Mouse (Mus musculus): ENCODE measurements around the gene Ddx31.

Gene Ddx31

GRCm38 (mm10) chr2:28840222-28840951 is at the start of gene Ddx31, which contains the start of gene Gtf3c4:
Ddx31 (plus strand) TSS chr2:28840406.
Gtf3c4 (minus strand) TSS chr2:28840360.
- CTCF ChIA-PET = no interaction called here

DNA sequence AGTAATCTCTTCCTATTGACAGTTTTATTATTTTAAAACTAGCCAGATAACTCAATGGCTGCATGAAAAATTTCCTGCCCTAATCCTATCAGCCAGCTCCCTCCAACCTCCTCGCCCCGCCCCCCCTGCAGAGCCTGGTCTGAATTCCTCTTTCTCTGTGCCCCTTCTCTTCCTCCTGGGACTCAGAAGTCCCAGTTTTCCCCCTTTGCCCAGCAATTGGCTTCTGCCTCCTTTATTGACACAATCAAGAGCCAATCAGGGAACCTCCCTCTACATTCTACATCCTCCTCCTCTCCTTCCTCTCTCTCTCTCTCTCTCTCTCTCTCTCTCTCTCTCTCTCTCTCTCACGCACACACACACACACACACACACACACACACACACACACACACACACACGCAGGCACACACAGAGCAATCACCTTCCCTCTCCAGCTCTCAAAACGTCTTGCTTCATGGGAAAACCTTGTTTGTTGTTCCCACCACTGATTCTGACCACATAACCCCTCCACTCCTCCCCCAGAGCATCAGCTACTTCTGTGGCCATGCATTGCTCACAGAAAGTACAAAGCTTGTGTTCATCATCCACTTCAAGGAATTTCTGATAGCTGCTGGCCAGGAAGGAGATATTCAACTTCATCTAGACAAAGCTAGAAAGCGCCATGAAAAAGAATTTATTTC is 47.1 kb upstream of the Ddx31 start:
- CTCF ChIA-PET = interaction anchor here (0.8 kb wide), 1 partner anchor 281 kb away, joined by 10 read pairs; no protein-coding TSS in a partner anchor

GRCm38 (mm10) chr2:28794623-28795022 is 45.6 kb upstream of the Ddx31 start:
- CTCF ChIA-PET = no interaction called here

- CTCF ChIA-PET = no interaction called here
Observed at GRCm38 (mm10) chr2:28796298-28796697, 43.9 kb upstream of the Ddx31 start.

- CTCF ChIA-PET = no interaction called here
Observed at GRCm38 (mm10) chr2:28797490-28798106, 42.6 kb upstream of the Ddx31 start.

GRCm38 (mm10) chr2:28798390-28798789 is 41.8 kb upstream of the Ddx31 start:
- CTCF ChIA-PET = no interaction called here

DNA sequence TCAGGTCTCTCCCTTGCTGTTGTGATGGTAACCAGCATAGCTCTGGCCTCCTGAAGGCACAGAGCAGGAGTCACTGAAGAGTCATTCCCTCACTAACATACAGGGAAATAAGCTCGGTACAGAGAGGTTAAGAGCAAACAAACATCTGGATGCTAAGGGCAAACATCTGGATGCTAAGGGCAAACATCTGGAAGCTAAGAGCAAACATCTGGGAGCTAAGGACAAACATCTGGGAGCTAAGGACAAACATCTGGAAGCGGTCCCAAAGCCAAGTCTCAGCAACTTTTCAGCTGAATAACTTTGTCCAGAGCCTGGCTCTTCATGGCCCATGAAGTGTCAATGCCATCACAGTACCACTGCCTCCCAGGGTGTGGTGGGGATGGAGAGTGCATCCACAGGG is 40.6 kb upstream of the Ddx31 start:
- CTCF ChIA-PET = no interaction called here

DNA sequence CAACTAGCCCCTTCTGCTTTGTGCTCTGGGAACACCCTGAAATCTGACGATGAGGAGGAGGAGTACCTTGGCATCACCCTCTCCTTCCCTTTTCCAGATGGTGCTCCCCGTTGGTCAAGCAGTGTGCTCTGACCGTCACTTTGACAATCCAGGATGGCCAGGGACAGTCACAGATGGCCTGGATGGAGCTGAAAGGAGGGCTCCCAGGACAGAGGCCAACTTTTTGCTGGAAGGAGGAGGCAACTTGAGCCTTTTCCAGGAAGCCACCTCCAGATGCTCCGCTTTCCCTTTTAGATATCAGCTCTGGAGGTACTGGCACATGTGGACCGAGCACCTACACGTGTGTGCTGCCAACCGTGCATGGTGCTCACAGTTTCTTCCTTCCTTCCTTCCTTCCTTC is 36.8 kb upstream of the Ddx31 start:
- CTCF ChIA-PET = no interaction called here

GRCm38 (mm10) chr2:28808841-28809240 is 31.4 kb upstream of the Ddx31 start:
- CTCF ChIA-PET = no interaction called here

DNA sequence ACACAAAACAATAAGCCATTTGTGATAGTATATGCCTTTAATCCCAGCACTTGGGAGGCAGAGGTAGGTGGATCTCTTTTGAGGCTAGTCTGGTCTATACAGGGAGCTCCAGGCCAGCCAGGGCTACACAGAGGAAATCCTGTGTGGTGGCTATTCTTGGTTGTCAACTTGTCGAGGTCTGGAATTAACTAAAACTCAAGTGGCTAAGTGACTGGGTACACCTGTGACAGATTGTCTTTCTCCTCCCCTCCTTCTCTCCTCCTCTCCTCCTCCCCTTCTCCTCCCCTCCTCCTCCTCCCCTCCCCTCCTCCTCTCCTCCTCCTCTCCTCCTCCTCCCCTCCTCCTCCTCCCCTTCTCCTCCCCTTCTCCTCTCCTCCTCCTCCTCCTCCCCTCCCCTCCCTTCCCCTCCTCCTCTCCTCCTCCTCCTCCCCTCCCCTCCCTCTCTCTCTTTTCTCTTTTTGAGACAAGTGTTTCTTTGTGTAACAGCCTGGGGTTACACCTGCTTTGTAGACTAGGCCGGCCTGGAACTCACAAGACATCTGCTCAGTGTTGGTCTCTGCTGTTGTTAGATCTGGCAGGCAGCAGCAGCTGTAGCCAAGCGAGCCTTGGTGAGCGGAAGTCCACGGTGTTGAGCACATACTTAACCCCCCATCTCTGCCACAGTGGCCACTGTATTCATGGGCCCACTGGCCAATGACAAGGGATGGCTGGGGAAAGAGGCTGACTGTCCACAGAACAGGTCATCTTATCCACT is 29.8 kb upstream of the Ddx31 start:
- CTCF ChIA-PET = interaction anchor here (0.6 kb wide), 1 partner anchor 438 kb away, joined by 5 read pairs; no protein-coding TSS in a partner anchor

GRCm38 (mm10) chr2:28818866-28819265 is 21.3 kb upstream of the Ddx31 start:
- CTCF ChIA-PET = interaction anchor here (0.7 kb wide), 1 partner anchor 92 kb away, joined by 10 read pairs; no protein-coding TSS in a partner anchor

DNA sequence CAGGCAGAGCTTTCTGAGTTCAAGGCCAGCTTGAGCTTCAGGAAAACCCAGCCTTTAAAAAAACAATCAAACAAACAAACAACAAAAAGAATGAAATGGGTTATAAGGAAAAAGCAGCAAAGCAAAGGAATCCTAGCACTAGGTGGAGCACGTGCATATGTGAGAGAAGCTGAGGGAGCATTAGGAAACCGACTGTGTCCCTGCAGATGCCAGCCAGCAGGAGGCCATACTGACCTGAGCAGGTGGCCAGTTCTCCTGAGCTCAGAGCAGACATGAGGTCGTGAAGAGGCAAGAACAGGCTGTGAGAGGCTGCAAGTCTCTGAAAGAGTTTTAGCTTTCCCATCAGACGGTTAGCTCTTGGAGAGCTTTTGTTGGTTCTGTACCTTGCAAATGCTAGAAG is 10.9 kb upstream of the Ddx31 start:
- CTCF ChIA-PET = no interaction called here

GRCm38 (mm10) chr2:28836181-28836940 is 3.8 kb upstream of the Ddx31 start:
- CTCF ChIA-PET = interaction anchor here (0.6 kb wide), 1 partner anchor 52 kb away, joined by 3 read pairs; no protein-coding TSS in a partner anchor

DNA sequence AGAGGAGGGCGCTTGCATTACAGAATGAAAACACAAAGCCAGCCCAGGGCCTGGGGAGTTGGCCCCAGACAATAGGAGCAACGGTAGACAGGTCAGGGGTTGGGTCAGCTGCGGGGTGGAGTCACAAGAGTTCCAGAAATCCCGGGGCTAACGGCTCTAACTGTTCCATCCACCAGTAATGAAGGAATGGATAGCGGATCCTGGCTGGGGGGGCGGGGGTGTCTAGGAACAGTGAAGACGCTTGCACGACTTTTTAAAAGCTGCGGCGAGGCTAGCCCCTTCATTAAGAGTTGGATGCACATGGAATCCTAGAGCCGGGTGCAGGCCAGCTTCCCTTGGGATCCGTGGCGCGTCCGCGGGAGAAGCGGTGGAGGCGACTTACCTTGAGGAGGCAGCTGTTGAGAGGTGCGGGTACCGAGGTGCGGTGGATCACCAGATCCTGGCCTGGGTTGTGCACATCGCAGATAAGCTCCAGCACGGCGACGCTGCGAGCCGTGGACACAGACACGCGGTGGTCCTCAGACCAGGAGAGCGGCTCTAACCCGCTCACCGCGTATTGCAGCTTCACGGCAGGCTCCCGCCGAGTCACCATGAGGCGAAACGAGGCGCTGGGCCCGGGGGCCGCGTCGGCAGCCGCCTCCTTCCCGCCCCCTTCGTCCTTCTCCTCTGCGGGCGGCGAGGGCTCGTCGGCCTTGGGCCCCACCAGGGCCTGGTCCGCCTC is 545 bp upstream of the Ddx31 start:
- CTCF ChIA-PET = no interaction called here

GRCm38 (mm10) chr2:28842042-28842441 is 1.8 kb downstream of the Ddx31 start:
- CTCF ChIA-PET = no interaction called here

DNA sequence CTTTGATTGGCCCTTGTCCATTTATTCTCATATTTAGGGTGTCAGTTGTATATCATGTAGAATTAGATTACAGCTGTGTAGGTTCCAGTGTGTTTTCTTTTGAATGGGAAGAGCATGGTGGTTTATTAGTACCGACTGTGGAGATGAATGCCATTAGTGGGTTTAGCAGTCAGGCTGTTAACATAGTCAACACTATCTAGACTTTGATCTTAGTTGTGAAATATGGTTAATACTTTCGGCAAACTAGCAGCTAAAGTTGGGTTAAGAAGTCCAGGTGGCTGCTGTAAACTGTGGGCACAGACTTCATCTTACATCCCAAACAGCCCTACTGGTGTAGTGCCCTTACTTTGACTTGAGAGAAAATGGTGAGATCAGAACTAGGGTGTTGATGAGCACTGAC is 8.7 kb downstream of the Ddx31 start:
- CTCF ChIA-PET = no interaction called here

DNA sequence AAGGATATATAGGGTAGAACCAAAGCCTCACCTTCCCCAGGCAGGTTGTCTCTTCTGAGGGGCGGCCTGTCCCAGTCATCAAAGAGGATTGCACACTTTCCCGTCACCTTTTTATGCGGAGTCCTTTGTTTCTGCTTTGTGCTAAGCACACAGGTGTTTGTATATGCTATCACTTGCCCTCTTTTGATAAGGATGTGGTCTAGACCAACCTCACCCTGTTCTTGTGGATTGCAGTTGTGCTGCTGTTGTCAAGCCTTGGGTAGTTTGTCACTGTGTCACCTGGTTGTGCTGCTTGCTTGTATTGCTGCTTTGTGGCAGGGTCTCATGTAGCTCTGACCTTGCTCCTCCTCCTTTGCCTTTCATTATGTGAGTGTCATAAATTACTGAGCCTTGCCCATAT is 12.4 kb downstream of the Ddx31 start:
- CTCF ChIA-PET = no interaction called here

DNA sequence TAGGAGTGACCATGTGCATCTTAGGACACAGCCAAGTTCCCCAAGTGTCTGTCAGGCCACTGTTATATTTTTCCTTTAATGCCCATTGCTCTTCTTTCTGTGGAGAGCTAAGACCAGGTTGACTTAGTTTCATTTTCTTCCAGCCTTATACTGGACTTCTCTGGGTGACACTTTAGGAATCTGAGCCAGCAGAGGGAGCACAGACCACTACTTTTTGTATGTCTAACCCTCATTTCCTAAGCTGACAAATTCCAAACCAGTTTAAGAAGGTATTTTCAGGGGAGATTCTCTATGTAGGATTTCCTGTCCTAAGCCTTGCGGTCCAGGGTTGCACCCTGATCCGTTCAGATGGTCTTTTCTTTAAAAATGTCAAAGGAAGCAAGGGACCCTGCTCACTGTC is 15.6 kb downstream of the Ddx31 start:
- CTCF ChIA-PET = no interaction called here

DNA sequence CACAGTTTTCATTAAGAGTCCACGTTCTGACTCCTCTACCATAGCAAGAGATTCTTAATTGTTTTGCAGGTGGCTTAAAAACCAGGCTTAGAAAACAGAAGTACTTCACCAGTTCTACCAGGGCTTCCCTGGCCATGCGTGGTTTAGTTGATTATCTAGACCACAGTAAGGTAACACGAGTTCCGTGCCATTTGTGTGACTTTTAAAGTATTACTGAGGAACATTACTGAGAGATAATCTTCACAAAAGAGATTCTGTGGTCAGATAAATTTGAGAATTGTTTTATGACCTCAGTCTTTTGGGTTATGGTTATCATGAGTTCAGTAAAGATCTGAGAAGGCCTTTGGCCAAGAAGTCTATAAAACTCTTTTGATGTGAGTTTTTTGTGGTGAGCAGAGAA is 19.1 kb downstream of the Ddx31 start:
- CTCF ChIA-PET = no interaction called here

DNA sequence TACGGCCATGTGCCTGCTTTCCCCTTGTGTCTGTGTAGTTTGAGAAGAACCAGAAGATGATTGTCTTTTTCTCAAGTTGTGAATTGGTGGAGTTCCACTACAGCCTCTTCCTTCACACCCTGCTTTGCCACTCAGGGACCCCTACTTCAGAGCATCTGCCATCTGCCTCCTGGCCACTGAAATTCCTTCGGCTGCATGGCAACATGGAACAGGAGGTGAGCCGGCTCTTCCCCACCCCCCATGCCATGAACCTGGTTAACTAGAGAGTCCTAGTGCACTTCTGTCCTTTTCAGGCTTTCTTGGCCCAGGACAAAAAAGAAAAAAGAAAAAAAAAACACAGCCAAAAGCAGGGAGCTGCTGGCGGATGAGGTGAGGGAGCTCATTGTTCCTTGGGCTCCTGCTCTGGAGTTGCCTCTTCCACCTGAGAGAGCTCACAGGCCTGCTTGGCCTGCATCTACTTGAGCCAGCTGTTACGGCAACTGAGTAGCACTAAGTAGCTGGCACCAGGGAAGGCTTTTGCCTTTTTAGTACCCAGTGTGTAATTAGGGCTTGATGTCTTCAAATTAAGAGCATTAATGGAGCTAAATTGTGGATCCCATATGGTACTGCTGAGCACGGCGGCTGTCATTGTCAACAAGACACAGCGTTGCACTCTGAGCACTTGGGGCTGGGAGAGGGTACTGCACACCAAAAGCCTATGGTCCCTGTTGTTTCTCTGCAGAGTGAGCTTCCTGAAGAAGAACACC is 20.6 kb downstream of the Ddx31 start:
- CTCF ChIA-PET = no interaction called here
